Mouse (Mus musculus): Measurements from ENCODE around the gene Spsb1.
A peak's percentile ranks its signal among the peaks of the same experiment; 100 is the strongest.

Spsb1 gene

DNA sequence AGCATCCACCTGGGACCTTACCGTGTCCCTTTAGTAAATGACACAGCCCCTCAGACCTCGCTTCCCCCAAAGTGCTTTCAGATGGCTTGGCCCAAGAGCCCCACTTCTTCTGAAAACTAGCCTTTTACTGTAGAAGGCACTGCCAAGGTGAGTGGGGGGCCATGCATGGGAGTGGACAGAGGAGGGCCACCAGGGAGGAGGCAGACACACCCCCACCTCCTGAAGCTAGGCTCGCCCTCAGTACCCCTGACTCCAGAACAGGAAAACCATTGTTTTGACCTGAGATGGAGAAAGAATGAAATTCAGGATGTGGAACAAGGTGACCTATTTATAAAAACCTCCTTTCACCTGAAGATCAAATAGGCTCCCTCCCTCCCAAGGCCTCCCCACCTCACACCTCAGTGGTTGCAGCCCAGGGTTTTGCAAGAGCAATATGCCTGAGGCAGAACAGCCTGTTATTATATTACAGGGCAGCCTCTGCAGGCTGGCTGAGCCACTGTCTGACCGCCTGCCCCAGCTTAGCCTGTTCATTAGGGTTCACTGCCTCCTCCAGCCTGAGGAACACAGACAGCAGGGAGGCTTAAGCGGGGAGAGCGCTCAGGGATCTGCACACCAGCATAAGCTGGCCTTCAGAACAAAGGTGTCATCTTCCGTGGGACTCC, 41.0 kb downstream of the Spsb1 start:
- no peak for DNase-seq (ENCODE audit: low read depth)

DNA sequence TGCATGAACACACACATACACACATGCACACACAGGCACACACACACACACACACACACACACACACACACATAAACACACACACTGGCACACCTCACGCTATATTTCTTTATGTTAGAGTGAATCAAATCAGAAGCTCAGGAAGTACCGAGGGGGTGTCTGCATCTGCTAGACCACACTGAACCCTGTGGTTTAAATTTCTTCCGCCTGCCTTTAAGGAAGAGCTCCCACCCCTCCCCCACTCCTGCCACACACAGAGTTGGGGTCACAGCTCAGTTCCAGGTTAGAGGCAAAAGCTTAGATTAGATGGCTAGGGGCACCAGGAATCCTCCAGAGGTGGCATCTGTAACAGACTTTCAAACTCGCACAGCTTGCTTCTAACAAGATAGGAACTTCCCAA, 42.4 kb downstream of the Spsb1 start:
- peak; percentile 47 for DNase-seq (ENCODE audit: low read depth)

GRCm38 (mm10) chr4:149910558-149910957, 44.3 kb downstream of the Spsb1 start:
- DNase-seq (ENCODE audit: low read depth), result no peak

DNA sequence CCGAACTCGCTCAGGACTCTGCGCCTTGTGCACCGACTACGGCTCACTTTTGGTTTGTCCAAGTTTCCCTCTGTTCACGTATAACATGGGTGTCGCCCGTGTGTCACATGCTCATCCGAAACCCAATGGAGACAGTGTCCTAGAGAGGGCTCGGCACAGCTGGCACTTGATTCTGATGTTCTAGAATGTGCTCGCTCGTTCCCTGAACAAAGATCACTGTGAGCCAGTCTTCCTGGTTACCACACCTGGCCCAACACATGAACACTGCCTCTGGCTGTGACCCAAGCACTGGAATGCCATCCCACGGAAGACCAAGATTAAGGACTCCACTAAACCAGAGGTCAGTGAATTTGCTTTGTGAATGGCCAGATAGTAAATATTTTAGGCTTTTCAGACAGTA, 45.3 kb downstream of the Spsb1 start:
- DNase-seq (ENCODE audit: low read depth), result no peak

GRCm38 (mm10) chr4:149908923-149909322, 45.9 kb downstream of the Spsb1 start:
- DNase-seq (ENCODE audit: low read depth), result no peak

DNA sequence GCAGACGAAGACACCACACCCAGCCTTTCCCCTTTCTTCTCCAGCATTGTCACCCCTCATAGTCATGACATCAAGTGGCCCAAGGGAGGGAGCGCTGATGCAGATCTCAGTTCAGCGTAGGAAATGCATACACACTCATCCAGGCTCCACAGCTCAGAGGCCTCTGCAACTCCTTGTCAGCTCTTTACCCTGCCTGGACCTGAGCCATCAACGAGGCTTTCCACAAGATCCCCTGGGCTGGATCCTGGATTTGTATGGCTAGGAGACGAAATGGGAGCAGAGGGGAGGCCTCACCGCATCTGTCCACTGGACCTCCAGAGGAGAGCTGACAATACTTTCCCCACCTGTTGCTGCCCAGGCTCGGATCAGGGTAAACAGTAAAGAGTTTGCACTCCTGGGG, 47.2 kb downstream of the Spsb1 start:
- DNase-seq (ENCODE audit: low read depth), result no peak

- DNase-seq (ENCODE audit: low read depth), result no peak
These were observed 47.9 kb downstream of the Spsb1 start for GRCm38 (mm10) chr4:149906921-149907320.

DNA sequence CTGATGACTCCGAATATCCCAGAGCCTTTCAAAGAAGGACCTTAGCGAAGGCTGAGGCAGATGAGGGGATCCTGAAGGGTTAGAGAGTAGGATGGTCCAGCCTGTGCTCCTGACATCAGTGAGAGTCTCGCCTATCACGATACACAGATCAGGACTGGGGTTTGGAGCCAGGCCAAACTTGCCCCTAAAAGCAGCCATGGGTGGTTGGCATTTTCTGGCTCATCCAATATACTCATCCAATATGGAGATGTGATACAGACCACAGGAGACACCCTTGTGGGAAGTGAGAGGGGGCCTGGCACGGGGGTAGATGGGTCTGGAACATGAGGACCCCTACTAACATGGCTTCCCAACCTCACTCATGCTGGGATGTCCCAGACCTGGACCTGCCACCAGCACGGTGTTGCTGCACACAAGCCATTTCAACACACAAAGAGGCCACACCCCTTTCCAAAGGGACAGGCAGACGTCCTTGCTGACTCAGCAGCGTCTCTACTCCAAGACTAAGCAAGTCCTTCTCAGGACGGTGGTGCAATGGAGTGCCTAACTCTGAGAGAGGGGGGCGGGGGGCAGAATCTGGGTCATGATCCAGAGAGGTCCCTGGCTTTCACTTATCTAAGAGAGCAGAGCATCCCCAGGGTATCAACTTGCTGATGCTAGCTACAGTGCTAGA, 49.4 kb downstream of the Spsb1 start:
- no peak for DNase-seq (ENCODE audit: low read depth)

- no peak for DNase-seq (ENCODE audit: low read depth)
These were observed 51.8 kb downstream of the Spsb1 start for GRCm38 (mm10) chr4:149903026-149903425.

DNA sequence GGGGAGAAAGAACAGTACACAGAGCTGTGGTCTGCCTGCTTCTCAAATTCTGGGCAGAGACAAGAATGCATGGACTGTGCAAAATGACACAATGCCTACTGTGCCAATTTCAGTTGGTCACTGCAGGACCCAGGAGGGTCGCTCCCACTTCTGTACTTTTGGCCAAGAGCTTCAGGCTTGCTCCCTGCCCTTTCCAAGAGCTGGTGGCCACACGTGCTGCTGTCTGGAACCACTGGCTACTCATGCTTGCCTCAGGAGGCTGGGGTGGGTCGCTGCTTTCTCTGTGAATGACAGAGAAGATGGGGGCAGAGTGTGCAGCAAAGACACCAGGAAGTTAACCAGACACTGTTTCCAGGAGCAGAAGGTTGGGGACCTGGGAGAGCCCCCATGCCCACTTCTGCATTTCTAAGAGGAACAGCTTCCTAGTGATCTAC, 53.5 kb downstream of the Spsb1 start:
- DNase-seq (ENCODE audit: low read depth), result no peak

DNA sequence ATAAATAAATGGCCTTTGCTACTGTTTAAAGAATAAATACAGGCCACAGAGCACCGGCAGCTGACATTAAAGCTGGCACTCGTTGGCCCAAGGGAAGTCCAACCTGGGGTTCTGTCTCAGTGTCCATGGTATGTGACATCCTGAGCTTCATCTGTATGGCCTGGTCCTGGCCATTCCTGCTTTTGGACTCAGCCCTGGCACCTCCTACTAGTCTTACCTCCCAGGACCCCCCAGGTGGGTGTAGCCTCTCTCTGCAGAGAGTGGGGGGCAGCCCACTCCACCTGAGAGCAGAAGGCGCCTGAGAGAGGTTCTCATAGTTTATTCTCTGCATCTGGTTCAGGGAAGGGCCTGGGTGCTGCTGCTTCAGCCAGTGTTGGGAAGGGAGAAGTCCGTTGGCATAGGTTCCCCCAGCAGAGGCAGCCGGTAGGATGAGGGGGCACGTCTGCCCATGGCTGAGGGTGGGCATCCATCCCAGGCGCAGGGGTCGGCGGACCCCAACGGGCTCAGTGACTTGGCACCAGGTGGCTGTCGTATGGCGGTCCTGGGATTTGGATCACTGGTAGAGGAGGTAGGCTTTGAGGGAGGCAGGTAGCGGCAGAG, 57.1 kb downstream of the Spsb1 start:
- no peak for DNase-seq (ENCODE audit: low read depth)

- peak; percentile 39 for DNase-seq (ENCODE audit: low read depth)
These were observed 58.8 kb downstream of the Spsb1 start for GRCm38 (mm10) chr4:149896024-149896538.

DNA sequence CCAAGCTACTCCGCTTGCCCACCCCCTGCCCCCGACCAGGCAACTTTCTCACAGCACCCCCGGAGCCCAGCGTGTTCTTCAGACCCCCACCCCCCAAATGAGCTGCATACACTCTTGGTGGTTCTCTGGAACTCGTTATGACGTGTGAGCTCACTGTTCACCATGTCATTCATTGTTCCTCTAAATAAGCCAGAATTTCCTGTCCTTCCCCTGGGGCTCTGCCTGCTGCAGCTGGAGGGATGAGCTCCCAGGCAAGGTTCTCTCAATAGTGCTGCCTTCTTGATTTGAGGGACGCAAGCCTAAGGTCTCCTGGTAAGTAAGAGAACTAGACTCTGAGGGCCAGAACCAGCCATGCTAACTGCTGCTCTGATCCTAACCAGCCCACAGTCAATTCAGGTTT, 59.6 kb downstream of the Spsb1 start:
- DNase-seq (ENCODE audit: low read depth), result no peak

DNA sequence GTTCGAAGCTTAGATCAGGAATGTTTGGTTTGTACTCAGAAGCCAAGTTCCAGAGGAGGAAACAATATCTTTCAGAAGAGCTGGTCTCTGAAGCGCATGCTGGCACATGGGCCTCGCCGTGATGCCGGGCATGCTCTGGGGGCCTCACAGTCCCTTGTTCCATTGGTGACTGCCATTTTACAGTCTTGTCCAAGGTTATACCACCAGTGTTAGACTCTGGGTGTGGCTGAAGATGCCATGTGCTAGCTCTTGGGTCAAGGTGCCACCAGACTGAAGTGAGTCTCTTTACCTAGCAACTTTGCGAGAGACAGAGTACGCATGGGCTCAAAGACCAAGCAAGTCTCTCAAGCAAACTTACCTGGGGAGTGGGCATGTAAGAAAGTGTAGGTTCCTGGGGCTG, 60.5 kb downstream of the Spsb1 start:
- DNase-seq (ENCODE audit: low read depth), result no peak

DNA sequence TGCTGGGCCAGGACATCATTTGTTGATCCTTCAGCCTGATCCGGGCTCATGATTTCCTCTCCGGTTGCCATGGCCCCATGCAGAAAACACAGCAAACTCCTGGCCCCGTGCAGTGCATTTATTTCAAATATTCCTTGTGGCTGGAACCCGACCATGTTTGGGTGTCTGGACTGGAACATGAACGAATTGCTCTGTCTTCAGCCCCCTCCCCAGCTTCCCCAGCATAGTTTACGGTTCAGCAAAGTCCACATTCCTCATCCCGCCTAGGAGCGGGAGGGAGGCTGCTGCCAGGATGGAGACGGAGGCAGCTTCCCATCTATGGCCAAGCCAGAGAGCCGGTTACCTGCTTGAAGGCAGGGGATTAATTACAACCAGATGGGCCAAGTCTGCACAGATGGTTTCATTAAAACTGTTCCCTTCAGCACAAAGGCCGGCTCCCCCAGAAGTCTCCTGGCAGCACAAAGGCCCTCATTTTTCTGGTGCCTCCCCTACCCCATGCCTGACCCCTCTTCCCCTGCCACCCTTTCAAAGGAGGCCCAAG, 61.2 kb downstream of the Spsb1 start:
- DNase-seq (ENCODE audit: low read depth), result no peak

DNA sequence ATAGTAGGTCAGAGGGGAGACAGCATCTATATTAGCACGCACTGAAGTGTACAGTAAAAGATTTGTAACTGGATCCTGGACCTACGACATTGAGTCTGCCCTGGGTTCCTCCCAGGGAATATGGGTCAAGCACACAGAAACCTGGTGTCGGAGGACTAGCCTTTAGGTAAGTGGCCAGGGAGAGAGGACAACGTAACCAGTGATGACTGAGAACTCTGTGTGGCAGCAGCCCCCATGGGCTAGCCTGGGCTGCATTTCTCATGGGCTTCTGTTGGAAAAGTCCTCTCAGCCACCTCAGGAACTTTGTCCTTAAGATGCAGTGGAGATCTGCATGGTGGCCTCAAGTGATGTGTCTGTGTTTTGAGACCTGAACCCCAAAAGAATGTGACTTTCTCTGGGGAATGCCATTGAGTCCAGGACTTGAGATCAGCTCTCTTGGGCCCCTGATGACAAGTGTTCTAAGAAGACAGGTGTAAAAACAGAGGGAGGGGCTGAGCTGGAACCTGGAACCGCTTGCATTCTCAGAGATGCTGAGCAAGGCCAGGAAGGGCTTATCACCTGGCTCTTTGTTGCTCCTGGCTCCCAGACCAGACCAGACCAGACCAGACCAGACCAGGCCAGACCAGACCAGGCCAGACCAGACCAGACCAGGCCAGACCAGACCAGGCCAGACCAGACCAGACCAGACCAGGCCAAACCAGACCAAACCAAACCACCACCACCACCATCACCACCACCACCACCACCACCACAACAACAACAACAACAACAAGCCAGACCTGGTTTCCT, 63.5 kb downstream of the Spsb1 start:
- no peak for DNase-seq (ENCODE audit: low read depth)

GRCm38 (mm10) chr4:149890551-149890950, 64.3 kb downstream of the Spsb1 start:
- DNase-seq (ENCODE audit: low read depth), result no peak

DNA sequence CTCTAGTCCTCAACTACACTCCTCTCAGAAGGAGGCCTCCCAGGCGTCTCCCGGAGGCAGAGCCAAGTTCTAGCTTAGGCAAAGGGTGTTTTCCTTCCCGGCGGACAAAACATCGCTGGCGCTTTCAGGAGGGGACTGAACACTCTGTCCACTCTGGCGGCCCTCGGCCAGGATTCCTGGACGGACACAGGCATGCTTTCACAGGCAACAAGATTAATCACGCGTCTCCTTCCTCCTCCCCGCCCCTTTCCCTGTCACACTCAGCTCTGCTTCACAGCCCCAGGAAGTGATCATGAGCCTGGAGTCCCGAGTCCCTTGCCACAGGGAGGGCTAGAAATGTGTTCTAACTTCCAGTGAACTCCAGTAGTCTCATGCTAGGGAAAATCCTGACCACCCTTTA, 65.0 kb downstream of the Spsb1 start:
- no peak for DNase-seq (ENCODE audit: low read depth)

DNA sequence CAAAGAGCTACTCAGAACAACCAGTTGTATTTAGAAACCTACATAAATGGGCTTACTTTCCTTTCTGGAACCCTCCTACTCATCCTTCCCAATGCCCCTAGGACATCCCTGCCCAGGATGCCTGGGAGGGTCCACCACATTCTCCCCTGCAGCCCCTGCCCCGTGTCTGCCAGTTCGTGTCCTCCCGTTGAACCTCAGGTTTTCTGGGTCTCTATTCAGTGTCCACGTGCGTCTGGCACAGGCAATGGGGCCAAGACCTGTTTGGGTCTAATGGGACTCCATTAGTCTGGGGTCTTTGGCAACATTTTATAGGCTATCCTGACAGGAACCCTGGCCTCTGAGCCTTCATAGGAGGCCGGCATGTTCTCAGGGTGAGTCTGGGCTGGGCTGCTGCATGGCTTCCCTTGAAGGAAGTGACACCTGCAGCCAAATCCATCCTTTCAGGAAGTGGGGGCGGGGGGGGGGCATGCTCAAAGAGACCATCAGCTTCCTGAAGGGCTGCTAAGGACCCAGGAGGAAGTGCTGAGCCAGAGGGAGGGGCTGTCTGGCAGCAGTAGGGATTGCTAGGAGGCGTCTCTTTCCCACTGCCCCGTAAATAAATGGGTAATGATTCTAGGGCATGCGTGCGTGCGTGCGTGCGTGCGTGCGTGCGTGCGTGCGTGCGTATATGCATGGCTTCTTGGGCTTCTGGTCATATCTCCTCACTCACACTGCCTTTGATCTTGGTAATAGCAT, 65.9 kb downstream of the Spsb1 start:
- DNase-seq (ENCODE audit: low read depth), result peak; percentile 43

DNA sequence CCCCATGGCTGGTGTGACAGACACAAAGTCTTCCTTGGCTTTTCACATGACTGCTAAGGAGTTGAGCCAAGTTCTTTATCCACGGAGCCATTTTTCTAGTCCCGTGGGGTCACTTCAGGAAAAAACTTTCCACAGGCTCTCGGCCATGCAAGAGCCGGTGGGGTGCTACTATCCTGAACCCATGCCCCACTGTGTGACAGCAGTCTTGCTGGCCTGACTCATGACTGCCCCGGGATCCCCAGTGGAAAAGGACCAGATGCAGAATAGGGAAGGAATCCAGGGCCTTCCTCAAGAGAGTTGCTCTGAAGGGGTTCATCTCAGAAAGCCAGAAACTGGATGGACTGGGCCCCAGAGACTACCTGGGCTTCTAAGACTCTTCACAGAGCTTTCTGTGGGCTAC, 66.7 kb downstream of the Spsb1 start:
- DNase-seq (ENCODE audit: low read depth), result no peak

All from induced T-regulatory cell, adult 2 months (primary cell).